Mouse (Mus musculus): Measurements from ENCODE around the gene Ahcyl2.
A peak's percentile ranks its signal among the peaks of the same experiment; 100 is the strongest.

The Ahcyl2 gene

GRCm38 (mm10) chr6:29910631-29911030, 142.8 kb downstream of the Ahcyl2 start:
- DNase-seq (ENCODE audit: low spot score in 2 of 2) = no peak

GRCm38 (mm10) chr6:29913673-29914072, 145.9 kb downstream of the Ahcyl2 start:
- no peak for DNase-seq (ENCODE audit: low spot score in 2 of 2)

- DNase-seq (ENCODE audit: low spot score in 2 of 2) = no peak
Measured at GRCm38 (mm10) chr6:29914136-29914535, 146.3 kb downstream of the Ahcyl2 start.

- DNase-seq (ENCODE audit: low spot score in 2 of 2) = no peak
Measured at GRCm38 (mm10) chr6:29915836-29916235, 148.0 kb downstream of the Ahcyl2 start.

GRCm38 (mm10) chr6:29916530-29917382, 148.9 kb downstream of the Ahcyl2 start, which contains the start of gene Strip2:
Strip2 (plus strand) TSS chr6:29917012.
- peak; percentile 69 to 89 for DNase-seq (ENCODE audit: low spot score in 2 of 2)

GRCm38 (mm10) chr6:29917383-29917720, 149.5 kb downstream of the Ahcyl2 start:
- no peak for DNase-seq (ENCODE audit: low spot score in 2 of 2)

GRCm38 (mm10) chr6:29917947-29918346, 150.1 kb downstream of the Ahcyl2 start:
- no peak for DNase-seq (ENCODE audit: low spot score in 2 of 2)

- DNase-seq (ENCODE audit: low spot score in 2 of 2) = no peak
Measured at GRCm38 (mm10) chr6:29923501-29923900, 155.7 kb downstream of the Ahcyl2 start.

GRCm38 (mm10) chr6:29925594-29926219, 157.9 kb downstream of the Ahcyl2 start:
- no peak for DNase-seq (ENCODE audit: low spot score in 2 of 2)

GRCm38 (mm10) chr6:29930087-29930486, 162.3 kb downstream of the Ahcyl2 start:
- no peak for DNase-seq (ENCODE audit: low spot score in 2 of 2)

GRCm38 (mm10) chr6:29930665-29931064, 162.9 kb downstream of the Ahcyl2 start:
- DNase-seq (ENCODE audit: low spot score in 2 of 2) = peak in 1 of 2 experiments; percentile 31

GRCm38 (mm10) chr6:29931181-29931580, 163.4 kb downstream of the Ahcyl2 start:
- no peak for DNase-seq (ENCODE audit: low spot score in 2 of 2)

GRCm38 (mm10) chr6:29935741-29936140, 167.9 kb downstream of the Ahcyl2 start:
- no peak for DNase-seq (ENCODE audit: low spot score in 2 of 2)

GRCm38 (mm10) chr6:29940428-29940827, 172.6 kb downstream of the Ahcyl2 start:
- no peak for DNase-seq (ENCODE audit: low spot score in 2 of 2)

- DNase-seq (ENCODE audit: low spot score in 2 of 2) = no peak
Measured at GRCm38 (mm10) chr6:29941036-29941435, 173.2 kb downstream of the Ahcyl2 start.

GRCm38 (mm10) chr6:29944465-29944864, 176.7 kb downstream of the Ahcyl2 start:
- DNase-seq (ENCODE audit: low spot score in 2 of 2) = no peak

GRCm38 (mm10) chr6:29946568-29946967, 178.8 kb downstream of the Ahcyl2 start:
- no peak for DNase-seq (ENCODE audit: low spot score in 2 of 2)

- no peak for DNase-seq (ENCODE audit: low spot score in 2 of 2)
Measured at GRCm38 (mm10) chr6:29947823-29948222, 180.0 kb downstream of the Ahcyl2 start.

- DNase-seq (ENCODE audit: low spot score in 2 of 2) = peak in 1 of 2 experiments; percentile 29
Measured at GRCm38 (mm10) chr6:29956749-29957148, 188.9 kb downstream of the Ahcyl2 start.

- DNase-seq (ENCODE audit: low spot score in 2 of 2) = no peak
Measured at GRCm38 (mm10) chr6:29958669-29959068, 190.9 kb downstream of the Ahcyl2 start.

GRCm38 (mm10) chr6:29961081-29961480, 193.3 kb downstream of the Ahcyl2 start:
- DNase-seq (ENCODE audit: low spot score in 2 of 2) = peak in 1 of 2 experiments; percentile 32
